Mouse (Mus musculus) urinary bladder, adult 2 months (tissue): ENCODE results near the gene Slc26a10. TPM values are rescaled to one million over a fixed set of nuclear protein-coding genes. Genes with fewer than 3 reads are reported as not detected.
"Not testable (repeated sequence)": the region's sequence is repeated elsewhere in the genome, so short reads cannot be mapped to it uniquely, and the experiment has no call there.

Source experiments
- DNase-seq: peaks from one replicate; pipeline ENCODE4 v3.0.0; 2022; ENCODE audit warnings: low spot score
- polyA plus RNA-seq: library from polyadenylated mRNA; depleted of rRNA; stranded (reverse); fragments of >200 nt; gene quantifications from 2 replicates; pipeline ENCODE4 v1.2.3, GENCODE M21; 2012

The Slc26a10 gene
- polyA plus RNA-seq, 1 experiment, result 1.5 TPM

DNA sequence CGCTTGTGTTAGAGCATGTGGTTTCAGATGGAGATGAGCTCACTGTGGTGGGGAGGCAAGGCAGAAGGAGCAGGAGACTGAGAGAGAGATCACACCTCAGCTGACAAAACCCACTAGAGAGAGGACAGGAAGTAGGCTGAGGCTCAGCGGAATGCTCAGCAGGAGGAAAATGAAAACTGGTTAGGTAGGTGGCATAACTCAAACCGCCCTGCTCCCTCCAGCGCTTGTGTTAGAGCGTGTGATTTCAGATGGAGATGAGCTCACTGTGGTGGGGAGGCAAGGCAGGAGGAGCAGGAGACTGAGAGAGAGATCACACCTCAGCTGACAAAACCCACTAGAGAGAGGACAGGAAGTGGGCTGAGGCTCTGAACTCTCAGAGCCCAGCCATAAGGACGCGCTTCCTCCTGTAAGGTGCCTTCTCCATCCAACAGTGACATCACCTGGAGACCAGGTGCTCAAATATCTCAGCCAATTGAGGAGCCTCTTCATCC lies 17.6 kb downstream of the Slc26a10 start:
- not testable (repeated sequence) for DNase-seq

DNA sequence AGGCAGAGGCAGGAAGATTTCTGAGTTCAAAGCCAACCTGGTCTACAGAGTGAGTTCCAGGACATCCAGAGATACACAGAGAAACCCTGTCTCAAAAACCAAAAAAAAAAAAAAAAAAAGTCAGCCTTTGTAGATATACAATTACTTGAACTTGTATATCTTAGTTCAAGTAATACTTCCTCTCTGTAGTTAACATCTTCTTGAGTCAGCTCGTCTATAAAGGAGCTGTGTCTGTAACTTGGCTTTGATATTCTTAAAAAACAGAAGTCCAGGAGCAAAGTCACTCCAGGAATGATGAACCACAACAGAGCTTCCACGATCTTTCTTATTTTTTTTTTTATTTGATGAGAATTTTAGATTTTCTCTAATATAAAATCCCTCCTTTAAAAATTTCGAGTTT lies 19.7 kb downstream of the Slc26a10 start:
- DNase-seq, result no peak

DNA sequence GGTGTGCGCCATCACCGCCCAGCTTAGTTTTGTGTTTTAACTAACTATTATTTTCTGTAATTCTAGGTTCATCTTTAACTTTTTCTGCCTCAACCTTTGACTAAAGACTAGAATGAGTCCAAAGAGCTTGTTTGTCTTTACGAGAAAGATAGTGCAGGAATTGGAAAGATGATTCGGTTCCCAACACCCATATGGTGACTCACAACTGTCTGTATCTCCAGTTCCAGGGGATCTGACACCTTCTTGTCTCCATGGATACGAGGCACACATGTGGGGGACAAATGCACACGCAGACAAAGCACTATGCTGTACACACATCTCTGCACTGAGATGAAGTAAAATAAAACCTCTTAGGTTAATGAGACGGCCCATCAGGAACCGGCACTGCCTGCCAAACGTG lies 20.4 kb downstream of the Slc26a10 start:
- no peak for DNase-seq

DNA sequence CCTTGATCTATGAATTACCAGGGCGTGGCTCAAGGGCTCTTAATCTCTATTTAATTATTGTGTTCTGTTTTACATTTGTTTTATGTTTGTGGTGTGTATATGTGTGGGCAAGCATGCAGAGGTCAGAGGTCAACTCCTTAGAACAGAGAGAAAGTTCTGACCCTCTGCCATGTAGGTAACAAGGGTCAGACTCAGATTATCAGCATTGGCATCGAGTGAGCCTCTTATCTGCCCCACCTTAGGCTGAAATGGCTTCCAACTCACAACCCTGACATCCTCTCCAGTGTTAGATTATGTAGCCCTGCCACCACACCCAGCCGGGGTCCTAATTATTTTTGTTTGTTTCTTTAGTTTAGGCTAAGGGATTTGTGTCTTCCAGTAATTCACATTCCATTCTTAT lies 22.0 kb downstream of the Slc26a10 start:
- no peak for DNase-seq

DNA sequence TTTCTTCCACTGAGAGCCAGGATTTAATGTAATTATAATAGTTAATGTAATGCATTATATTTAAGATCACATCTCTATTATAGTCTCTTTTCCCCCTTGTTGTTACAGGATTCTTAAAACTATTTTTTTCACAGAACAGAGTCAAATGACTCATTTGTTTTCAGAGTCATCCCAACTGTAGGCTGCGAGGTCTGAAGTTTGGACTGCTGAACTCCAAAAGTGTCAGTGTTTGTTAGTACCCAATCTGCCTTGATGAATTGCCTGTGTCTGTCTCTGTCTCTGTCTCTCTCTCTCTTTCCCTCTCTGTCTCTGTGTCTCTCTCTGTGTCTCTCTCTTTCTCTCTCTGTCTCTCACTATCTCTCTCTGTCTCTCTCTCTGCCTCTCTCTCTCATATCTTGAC lies 23.9 kb downstream of the Slc26a10 start:
- no peak for DNase-seq

DNA sequence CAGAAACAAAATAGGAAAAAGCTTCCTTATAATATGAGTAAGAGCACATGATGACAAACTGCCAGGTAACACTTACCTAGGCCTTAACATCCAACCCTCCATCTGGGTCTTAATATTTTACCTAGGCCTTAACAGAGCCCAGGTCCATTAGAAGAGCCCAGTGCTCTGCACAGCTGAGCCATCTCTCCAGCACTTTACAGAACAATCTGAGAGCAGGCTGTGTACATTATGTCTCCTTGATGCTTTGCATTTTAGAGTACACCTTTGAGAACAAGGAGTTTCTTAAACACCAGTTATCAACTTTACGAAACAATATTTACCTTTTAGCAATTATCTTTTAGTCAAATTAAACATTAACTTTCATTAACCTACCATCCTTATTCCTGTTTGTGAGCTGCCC lies 24.4 kb downstream of the Slc26a10 start:
- no peak for DNase-seq

DNA sequence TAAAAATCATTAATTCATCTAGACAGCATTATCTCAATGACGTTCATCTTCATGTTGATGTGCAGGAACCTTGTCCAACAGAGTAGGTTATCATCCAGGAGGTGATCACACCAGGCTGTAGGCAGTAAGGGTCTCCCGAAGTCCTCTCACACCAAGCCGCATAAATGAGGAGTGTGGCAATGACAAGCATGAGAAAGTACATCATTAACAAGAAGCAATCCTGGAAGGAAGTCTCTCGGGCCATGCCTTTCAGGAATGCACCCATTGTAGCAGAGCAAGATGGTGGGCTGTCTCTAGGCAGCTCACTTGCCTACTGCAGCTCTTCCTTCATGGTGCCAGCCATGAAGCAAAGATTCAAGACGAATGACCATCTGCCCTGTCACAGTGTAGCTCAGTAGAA lies 25.8 kb downstream of the Slc26a10 start:
- no peak for DNase-seq

DNA sequence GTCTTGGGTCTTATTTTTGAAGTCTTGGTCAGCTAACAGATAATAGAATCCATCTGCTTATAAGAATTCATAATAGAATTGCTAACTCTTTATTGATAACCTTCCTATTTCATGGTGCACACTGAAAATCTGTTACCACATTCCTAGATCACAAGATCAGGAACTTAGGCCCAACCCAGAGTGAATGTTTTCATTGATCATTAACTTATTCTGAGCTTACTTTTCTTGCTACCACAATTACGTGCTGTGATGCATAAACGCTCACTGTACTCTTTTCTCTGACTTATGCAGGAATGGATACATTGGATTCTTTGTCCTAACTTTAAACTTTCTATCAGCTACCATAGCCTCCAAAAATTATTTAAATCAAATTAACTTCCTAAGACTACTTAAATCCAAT lies 26.2 kb downstream of the Slc26a10 start:
- DNase-seq, result no peak

DNA sequence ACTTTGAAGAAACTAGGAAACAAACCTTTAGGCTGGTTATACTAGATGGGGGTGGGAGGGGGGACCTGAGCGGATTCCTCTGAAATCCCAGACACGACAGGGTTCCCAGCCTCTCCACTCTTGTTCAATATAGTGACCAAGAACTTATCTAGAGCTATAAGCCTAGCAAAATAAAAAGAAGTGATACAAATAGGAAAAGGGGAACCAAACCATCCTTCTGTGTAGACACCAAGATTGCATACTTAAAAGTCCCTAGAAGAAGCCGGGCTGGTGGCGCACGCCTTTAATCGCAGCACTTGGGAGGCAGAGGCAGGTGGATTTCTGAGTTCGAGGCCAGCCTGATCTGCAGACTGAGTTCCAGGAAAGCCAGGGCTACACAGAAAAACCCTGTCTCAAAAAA lies 27.1 kb downstream of the Slc26a10 start:
- DNase-seq, result no peak

DNA sequence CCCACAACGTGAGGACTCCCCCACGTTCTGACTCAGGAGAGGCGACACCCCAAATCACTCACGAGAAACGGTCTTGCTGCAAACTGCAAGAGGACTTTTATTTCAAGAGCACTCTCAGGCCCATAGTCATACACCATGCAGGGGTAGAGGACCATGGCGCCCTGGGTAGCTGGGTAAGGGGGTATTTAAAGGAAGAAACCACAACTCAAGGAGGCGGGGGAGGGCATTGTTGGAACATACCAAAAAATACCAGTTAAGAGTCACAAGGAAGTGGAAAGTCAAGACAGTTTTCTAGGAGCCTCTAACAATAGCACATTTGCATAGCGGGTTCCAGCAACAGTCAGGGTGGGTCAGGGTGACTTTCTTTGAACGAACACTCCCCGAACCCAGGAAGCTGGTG lies 27.9 kb downstream of the Slc26a10 start:
- not testable (repeated sequence) for DNase-seq

DNA sequence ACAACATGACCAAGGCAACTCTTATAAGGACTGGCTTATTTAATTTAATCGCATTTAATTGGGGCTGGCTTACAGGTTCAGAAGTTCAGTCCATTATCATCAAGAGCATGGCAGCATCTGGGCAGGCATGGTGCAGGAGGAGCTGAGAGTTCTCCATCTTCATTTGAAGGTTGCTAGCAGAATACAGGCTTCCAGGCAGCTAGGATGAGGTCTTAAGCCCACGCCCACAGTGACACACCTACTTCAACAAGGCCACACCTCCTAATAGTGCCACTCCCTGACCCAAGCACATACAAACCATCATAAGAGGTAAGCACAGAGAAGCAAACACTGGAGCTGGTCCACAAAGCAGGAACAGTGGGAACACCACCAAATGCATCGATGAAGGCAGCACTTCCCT lies 29.2 kb downstream of the Slc26a10 start:
- not testable (repeated sequence) for DNase-seq

DNA sequence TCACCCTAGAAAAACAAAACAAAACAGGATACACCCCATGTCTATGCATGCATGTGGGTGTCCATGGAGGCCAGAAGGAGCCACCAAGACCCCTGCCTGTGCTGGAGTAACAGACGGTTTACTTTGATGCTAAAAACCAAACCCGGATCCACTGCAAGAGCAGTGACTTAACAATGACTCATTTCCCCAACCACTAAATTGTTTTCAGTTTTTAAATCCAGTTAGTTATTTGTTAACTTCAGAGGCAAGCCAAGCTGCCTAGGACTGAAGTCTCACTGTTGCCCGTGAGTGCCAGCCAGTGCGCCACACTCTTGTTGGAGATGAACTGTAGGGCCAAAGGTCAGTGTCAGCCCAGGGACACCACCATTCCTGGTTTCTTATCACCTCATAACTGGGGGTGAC lies 30.0 kb downstream of the Slc26a10 start:
- no peak for DNase-seq

DNA sequence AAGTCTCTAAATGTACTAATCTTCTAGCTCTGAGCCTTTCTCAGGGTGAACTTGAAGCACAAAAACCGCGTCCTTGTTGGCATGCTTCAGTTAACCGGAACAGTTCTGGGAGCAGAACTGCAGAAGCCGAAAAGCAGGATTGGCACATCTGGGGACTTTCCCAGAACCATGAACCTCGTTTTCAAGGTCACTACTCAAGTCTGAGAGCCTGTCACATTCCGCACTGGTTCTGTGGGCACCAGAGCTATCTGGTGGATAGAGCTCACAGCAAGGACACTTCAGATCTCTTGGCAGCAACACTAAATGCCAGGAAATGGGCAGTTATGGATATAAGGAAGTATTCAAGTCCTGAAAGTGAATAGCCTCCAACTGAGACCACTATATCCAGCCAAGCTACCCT lies 33.3 kb downstream of the Slc26a10 start:
- DNase-seq, result no peak

DNA sequence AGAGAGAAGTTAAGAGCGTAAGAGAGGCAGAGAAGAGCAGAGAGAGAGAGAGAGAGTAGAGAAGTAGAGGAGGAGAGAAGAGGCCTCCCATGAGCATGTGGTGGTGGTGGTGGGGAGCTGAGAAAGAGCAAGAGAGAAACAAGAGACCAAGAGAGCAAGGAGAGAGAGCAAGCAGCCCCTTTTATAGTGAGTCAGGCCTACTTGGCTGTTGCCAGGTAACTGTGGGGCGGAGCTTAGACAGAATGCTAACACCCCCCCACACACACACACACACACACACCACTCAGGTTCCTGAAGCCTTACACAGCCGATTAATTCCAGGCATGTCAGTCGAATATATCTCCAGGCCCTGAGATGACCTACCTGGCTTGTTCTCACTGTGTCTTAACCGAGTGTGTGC lies 35.1 kb downstream of the Slc26a10 start:
- no peak for DNase-seq

DNA sequence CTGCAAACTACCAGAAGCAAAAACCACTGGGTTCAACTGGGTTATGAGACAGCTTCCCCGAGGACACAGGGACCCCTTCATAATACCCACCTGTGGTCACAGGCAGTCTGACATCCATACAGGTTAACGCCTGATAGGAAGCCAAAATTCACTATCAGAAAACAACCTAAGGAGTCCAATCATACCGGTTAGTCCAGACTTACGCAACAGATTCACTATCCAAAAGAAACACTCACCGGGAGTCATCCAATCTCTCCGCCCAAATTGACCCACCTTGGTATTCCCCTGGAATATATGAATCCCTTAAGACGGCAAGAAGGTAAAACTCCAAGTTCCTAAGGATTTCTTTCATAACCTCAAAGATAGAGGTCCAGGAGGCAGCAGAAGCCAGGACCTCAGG lies 35.9 kb downstream of the Slc26a10 start:
- DNase-seq, result no peak

DNA sequence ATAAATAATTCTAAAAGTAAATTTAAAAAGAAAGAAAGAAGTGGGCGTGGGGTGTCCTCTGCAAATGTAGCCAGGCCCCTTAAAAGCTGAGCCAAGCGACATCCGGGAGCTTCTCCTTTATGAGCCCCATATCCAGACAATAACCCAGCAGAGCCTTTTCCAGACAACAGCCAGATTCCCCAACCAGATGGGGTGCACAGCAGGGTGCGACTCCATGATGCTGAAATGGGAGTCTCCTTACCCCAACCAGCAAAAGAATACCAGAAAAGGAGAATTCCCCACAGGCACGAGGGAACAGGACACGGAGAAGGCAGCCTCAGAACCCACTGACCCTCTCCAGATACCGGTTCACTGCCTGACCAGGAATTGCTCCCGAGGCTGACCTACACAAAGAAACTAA lies 37.2 kb downstream of the Slc26a10 start:
- DNase-seq, result no peak

DNA sequence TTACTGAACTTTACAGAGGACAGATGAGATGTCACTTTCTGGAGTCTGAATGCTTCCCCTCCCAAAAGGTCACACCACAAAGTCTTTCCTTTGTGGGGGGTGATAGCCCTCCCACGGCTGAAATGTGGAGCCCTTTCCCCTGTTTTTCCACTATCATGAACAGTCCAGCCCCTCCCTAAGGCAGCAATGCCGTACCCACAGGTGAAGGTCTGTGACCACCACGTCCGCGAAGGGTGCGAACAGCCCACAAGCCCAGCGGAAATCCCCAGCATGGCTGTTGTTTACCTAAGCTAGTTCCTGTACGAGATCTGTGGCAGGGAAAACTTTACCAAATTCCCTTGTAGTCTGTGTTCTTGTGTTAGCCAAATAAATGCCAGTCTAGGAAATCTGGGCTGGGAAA lies 38.9 kb downstream of the Slc26a10 start:
- no peak for DNase-seq

DNA sequence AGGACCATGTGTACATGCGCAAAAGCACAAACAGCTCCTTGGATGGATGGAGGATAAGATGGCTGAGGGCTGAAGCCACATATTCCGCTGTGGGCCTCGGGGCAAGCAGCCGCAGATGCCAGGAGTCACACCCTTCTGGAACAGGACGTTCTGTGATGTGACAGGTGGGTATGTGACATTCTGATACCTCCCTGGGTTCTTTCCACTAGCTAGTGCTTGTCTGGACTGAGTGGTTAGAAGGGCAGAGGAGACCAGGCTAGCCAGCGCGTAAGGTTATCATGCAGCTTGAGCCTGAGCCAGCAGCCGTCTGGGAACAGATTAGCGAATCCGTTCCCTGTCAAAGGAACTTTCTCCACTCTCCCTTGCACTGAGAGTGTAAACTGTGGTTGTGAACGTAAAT lies 39.5 kb downstream of the Slc26a10 start:
- DNase-seq, result no peak

DNA sequence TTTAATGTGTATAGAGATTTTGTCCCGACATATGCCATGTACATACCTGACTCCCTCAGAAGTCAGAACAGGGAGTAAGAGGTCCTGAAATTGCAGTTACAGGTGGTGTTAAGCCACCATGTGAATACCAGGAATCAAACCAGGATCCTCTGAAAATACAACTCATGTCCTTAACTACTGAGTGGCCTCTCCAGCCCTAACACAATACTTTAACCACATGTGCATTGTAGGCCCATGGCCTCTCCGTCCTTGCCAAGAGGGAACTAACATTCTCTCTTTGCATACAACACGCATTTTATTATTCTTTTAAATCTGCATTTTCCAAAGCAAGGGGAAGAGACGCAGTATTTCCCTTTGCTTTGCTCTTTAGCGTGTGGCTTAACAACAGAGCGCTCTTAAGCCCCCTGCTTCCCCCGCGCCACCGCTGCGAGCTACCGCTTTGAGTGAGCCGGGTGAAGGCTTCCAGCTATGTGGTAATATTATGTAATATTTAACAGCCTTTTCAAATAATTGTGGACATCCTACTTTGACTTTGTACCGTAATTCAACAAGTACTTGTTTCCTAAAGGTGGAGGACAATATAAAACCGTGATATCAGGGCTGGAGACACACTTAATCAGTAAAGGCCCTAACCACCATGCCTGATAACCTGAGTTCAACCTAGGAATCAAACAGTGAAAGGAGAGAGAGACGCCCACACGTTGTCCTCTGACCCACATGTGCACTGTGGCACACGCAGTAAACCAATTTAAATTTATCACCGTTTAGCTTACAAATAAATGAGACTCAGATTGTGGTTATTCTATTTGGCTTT lies 41.9 kb downstream of the Slc26a10 start:
- no peak for DNase-seq

DNA sequence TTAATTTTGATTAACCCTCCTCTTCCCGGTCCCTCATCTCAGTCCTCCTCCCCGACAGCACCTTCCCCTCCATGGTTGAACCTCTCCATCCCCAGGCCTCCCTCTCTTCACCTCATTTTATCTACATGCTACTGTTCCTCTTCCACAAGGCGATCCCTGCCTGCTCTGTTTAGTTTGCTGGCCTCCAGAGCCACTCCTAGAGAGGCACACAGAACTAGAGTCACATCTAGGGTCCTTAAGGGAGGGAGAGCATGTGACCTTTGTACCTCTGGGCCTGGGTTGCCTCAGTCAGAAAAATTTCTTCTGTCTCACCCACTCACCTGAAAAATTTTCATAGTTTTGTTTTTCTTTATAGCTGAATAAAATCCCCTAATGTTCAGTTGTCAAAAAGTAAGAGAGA lies 42.5 kb downstream of the Slc26a10 start:
- no peak for DNase-seq

DNA sequence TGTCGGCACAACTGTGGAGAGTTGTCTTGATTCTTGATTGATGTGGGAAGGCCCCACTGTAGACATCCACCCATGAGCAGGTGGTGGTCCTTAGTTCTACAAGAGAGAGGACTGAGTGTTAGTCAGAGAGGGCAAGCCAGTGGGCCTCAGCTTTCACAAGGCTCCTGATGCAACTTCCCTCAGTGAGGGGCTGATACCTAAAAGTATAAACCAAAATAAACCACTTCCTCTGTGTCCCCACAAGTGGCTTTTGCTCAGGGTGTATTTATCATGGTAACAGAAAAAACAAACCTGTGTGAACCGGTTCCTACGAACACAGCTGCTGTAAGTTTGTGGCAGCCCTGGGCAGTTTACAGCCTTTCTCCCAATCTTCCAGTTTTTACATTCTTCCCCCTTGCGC lies 43.9 kb downstream of the Slc26a10 start:
- no peak for DNase-seq

DNA sequence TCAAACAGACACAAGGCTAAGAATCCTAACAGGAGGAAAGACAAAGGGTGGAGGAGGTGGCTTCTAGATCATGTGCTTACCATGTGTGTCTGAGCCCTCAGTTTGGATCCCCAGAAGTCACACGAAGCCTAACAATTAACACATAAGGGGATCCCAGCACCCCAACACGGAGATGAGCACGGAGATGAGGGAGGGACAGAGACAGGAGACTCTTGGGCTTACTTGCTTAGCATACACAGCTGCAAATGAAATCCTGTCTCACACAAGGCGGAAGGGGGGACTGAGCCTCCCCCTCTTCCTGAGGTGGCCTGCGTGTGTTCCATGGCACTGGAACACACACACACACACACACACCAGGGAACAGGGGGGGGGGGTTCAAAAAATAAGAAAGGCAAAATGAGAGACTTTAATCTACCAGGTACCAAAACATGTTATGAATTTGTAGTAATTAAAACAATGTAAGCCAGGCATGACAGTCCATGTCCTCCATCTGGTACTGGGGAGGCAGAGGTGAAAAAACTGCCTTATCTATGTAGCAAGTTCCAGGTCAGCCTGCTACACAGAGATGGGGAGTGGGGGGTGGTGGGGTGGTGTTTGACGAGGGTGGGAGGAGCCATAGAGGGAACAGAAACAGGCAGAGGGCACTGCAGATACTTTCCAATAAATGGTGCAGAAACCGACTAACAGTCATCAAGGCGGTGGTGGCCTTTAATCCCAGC lies 45.2 kb downstream of the Slc26a10 start:
- DNase-seq, result no peak

DNA sequence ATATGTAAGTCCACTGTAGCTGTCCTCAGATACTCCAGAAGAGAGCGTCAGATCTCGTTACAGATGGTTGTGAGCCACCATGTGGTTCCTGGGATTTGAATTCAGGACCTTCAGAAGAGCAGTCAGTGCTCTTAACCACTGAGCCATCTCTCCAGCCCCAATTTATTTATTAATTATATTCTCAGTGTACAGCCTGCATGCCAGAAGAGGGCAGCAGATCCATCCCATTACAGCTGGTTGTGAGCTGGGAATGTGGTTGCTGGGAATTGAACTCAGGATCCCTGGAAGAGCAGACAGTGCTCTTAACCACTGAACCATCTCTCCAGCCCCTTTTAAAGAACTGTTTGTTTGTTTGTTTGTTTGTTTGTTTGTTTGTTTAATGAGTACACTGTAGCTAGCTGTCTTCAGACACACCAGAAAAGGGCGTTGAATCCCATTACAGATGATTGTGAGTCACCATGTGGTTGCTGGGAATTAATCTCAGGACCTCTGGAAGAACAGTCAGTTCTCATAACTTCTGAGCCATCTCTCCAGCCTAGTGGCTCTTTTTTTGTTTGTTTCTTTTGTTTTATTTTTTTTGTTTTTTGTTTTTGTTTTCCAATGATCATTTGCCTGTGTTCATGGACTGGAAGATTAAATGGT lies 45.9 kb downstream of the Slc26a10 start:
- DNase-seq, result not testable (repeated sequence)
